Comparison of ENCODE assay signal across 1 mouse cellular context in the genomic region with DNA sequence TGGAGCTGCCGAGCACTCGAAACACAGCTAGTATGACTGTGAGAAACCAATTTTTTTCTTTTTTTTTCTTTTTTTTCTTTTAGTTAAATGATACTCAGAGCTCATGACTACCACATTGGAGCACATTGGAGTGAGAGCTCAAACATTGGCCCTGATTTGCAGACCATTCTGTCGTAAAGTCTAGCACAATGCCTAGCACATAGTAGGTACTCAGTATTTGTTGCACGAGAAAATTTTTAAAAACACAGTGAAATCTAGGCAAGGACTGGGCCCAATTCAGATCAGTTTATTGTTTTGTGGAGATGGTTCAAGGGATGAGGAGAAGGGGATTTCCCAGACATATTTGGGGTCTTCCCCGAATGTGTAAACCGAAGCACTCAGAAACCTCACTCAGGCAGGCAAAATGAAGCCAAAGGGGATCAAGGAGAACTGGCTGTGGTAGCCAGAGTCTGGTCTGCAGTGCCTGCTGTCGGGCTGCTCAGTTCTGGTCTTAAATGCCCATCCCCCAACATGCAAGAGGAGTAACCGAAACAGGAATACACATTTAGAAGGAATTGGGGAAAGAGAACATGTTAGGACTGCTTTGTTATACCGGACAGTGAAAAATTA.
TF ChIP-seq lines count a peak whose summit lies in the region.

No protein-coding gene starts in this region.

TF ChIP-seq in CH12.LX, 34 proteins besides CTCF, POLR2A, EP300 and RAD21 (continued from another document):
- TF ChIP-seq BHLHE40 (IDR thresholded peaks at IDR 0.05; ENCODE audit: low read depth, low read length) (peak; percentile 45), ZC3H11A (IDR thresholded peaks at IDR 0.05; ENCODE audit: low read depth, low read length) (no peak), ELF1 (IDR thresholded peaks at IDR 0.05; ENCODE audit: low read depth, low read length) (no peak), ZMIZ1 (IDR thresholded peaks at IDR 0.05; ENCODE audit: low read depth, low read length) (no peak), ZKSCAN1 (IDR thresholded peaks at IDR 0.05; ENCODE audit: borderline replicate concordance, low read depth, low read length) (peak; percentile 96), JUND (conservative IDR thresholded peaks at IDR 0.05; ENCODE audit: low read depth, low read length) (0 out of 2 replicates have a peak, but pooled peaks have one; percentile 16), IRF4 (IDR thresholded peaks at IDR 0.05; ENCODE audit: low read depth, low read length) (peak; percentile 68; the same call in 1 of the 2 replicates), GABPA (IDR thresholded peaks at IDR 0.05; ENCODE audit: insufficient replicate concordance, low read depth, low read length) (no peak), MAFK (IDR thresholded peaks at IDR 0.05; ENCODE audit: insufficient replicate concordance, low read length) (no peak), MEF2A (IDR thresholded peaks at IDR 0.05; ENCODE audit: borderline replicate concordance, low read depth, low read length) (0 out of 2 replicates have a peak, but pooled peaks have one; percentile 33), CHD1 (IDR thresholded peaks at IDR 0.05; ENCODE audit: low read depth, low read length) (no peak), NRF1 (IDR thresholded peaks at IDR 0.05; ENCODE audit: low read depth, low read length) (no peak)
